Mouse (Mus musculus): ENCODE data around the gene Arid1b. TPM values are rescaled to one million over a fixed set of nuclear protein-coding genes. Genes with fewer than 3 reads are reported as not detected.

Gene Arid1b
- polyA plus RNA-seq, 1 experiment: 99.0 TPM

DNA sequence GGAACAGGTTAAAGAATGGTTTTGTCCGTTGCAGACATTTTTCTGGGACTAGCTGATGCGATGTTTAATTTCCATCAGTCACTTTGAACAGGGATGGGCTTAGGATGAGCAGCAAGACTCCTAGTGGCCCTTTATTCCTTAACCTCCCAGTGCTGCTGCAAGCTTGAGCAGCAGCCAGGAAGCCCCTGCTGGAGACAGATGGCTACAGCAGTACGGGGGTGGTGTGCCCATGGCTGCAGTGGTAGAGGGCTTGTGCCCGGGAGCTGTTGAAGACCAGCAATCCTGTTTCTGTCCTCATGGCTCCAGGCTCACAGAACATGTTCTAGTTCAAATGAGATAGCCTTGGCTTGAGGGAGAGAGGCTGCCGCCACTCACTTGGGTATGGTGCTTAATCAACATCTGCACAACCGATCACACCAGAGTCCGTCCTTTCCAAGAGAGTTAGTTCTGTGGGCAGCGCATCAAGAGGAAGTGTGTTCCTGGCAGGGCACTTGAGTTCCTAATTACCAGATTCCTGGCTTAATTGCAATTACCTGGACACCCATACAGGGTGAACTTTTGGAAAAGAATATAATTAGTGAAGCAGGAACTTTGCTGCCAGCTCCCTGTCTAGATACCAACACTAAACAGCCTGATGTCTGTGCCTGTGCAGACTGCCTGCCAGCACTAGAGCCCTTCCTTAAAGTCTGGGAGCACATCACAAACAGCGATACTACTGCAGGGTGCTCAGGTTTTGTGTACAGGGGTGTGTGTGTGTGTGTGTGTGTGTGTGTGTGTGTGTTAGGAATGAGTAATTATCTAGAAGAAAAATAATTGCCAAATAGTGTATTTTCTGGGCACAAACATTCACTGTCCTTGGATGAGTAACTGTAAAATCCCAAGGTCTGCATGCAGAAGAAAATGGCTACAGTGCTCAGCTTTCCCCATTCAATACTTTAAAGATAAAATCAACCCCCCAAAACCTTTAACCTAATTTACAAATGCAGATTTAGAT is 224.0 kb downstream of the Arid1b start:
- 83% methylated on average over 9 of the region's 9 CpGs for WGBS
- H3K36me3 ChIP-seq (ENCODE audit: control insufficient read depth, insufficient read depth, low read length): no peaks in the 10 kb centered on the region
- H3K4me1 ChIP-seq (replicated peaks; ENCODE audit: control insufficient read depth, insufficient read depth, low read length): peaks cover 29% of the 10 kb centered on the region
- no peaks in the 10 kb centered on the region for H3K27me3 ChIP-seq (ENCODE audit: control insufficient read depth, insufficient read depth, low read length)
- DNase-seq: no peak
- no peak overlapping the region for H3K4me3 ChIP-seq (ENCODE audit: control insufficient read depth, insufficient read depth, low read length)
- TF ChIP-seq POLR2A (IDR thresholded peaks at IDR 0.05; ENCODE audit: control insufficient read depth, extremely low read depth, insufficient read depth, low read length, poor library complexity) (no peak), CTCF (IDR thresholded peaks at IDR 0.05; ENCODE audit: borderline replicate concordance, control insufficient read depth, extremely low read depth, insufficient read depth, low read length, poor library complexity) (0 out of 2 replicates have a peak, but pooled peaks have one; percentile 29)
- H3K27ac ChIP-seq (ENCODE audit: control insufficient read depth, insufficient read depth, low read length): no peak overlapping the region

DNA sequence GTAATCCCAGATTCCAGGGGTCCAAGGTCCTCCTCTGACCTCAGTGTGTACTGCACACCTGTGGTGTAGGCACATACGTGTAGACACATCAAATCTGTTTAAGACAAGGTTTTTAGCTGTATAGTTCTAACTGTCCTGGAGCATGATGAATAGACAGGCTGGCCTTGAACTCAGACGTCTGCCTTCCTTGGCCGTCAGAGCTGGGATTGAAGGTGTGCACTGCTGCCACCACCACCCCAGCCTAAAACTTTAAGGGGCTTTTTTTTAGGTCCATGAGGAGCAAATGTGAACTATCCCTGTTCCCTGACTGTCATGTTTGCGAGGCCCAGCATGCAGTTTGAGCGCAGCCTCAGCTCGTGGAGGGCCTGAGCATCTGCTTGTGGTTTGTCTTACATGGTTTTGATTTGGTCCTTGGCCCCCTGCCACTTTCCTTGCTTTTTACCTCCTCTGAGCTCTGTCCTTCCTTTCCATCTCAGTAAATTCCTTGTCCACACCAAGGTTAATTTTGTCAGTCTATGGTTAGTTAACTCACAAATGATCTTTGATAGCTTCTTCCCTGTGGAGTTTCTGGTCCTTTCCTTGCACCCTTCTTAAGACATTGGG is 224.9 kb downstream of the Arid1b start:
- H3K4me3 ChIP-seq (ENCODE audit: control insufficient read depth, insufficient read depth, low read length): no peak overlapping the region
- H3K36me3 ChIP-seq (ENCODE audit: control insufficient read depth, insufficient read depth, low read length): no peaks in the 10 kb centered on the region
- no peak overlapping the region for H3K27ac ChIP-seq (ENCODE audit: control insufficient read depth, insufficient read depth, low read length)
- WGBS: 52% methylated on average over 6 of the region's 6 CpGs
- no peak for DNase-seq
- H3K4me1 ChIP-seq (replicated peaks; ENCODE audit: control insufficient read depth, insufficient read depth, low read length): peaks cover 27% of the 10 kb centered on the region
- H3K27me3 ChIP-seq (ENCODE audit: control insufficient read depth, insufficient read depth, low read length): no peaks in the 10 kb centered on the region
- TF ChIP-seq POLR2A (IDR thresholded peaks at IDR 0.05; ENCODE audit: control insufficient read depth, extremely low read depth, insufficient read depth, low read length, poor library complexity) (no peak), CTCF (IDR thresholded peaks at IDR 0.05; ENCODE audit: borderline replicate concordance, control insufficient read depth, extremely low read depth, insufficient read depth, low read length, poor library complexity) (no peak)

DNA sequence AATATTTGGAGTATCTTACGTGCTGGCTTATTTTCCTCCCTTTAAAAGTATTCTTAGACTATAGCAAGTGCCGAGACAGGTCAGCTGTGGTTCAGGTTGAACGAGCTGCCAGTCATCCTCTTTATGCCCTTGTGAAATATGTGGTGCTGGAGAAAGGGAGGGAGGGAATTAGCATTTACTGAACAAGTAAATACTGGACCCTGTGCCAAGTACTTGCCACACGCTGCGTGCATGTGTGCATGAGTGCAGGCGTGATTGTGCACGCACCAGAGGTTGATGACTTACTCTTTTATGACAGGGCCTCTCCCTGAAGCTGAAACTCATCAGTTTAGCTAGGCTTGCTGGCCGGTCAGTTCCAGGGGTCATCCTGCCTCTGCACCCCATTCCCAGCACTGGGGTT is 226.9 kb downstream of the Arid1b start:
- Histone ChIP-seq H3K27me3 (ENCODE audit: control insufficient read depth, insufficient read depth, low read length) (no peaks in the 10 kb centered on the region), H3K36me3 (ENCODE audit: control insufficient read depth, insufficient read depth, low read length) (no peaks in the 10 kb centered on the region), H3K4me3 (ENCODE audit: control insufficient read depth, insufficient read depth, low read length) (no peak overlapping the region), H3K27ac (ENCODE audit: control insufficient read depth, insufficient read depth, low read length) (no peak overlapping the region), H3K4me1 (replicated peaks; ENCODE audit: control insufficient read depth, insufficient read depth, low read length) (peaks cover 27% of the 10 kb centered on the region)
- TF ChIP-seq CTCF (IDR thresholded peaks at IDR 0.05; ENCODE audit: borderline replicate concordance, control insufficient read depth, extremely low read depth, insufficient read depth, low read length, poor library complexity) (no peak), POLR2A (IDR thresholded peaks at IDR 0.05; ENCODE audit: control insufficient read depth, extremely low read depth, insufficient read depth, low read length, poor library complexity) (no peak)
- no peak for DNase-seq
- WGBS: 75% methylated on average over 8 of the region's 8 CpGs

DNA sequence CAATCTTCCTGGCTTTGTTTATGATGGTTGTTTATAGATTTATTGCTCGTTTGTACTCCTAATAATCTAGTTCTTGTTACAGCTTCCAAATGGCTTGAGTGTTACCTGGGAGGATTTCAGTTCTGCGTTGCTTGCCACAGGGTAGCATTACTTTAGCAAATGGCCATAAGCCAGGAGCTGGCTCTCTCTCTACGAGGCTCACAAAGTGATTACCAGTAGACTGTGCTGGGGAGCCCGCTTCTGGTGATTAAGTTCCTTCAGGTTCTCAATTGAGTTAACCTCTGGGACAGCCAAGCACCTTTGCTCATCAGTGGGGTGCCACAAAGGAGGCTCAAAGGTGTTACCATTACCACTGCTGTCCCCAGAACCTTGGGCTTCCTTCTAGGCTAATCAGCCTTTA is 227.4 kb downstream of the Arid1b start:
- H3K4me3 ChIP-seq (ENCODE audit: control insufficient read depth, insufficient read depth, low read length): no peak overlapping the region
- H3K36me3 ChIP-seq (ENCODE audit: control insufficient read depth, insufficient read depth, low read length): no peaks in the 10 kb centered on the region
- no peak for DNase-seq
- no peaks in the 10 kb centered on the region for H3K27me3 ChIP-seq (ENCODE audit: control insufficient read depth, insufficient read depth, low read length)
- WGBS: 86% methylated on average over 4 of the region's 4 CpGs
- TF ChIP-seq CTCF (IDR thresholded peaks at IDR 0.05; ENCODE audit: borderline replicate concordance, control insufficient read depth, extremely low read depth, insufficient read depth, low read length, poor library complexity): no peak
- peaks cover 27% of the 10 kb centered on the region for H3K4me1 ChIP-seq (replicated peaks; ENCODE audit: control insufficient read depth, insufficient read depth, low read length)
- H3K27ac ChIP-seq (ENCODE audit: control insufficient read depth, insufficient read depth, low read length): no peak overlapping the region

DNA sequence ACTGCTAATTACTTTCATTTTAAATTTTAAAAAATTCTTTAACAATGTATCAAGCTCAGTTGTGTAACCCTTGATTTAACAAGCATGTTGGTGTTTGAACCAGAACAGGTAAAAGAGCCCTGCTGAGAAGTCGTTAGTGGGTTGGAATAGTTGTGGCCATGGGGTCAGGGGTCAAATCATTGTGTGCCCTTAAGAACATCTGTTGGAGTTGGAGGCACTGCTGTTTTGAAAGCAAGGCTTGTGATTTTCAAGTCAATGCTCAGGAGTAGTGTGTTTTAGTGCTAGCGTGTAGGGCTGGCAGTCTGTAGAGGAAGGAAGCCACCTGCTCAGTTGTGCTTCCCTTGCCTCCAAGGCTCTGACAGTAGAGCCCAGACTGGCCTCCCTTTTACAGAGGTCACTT is 228.7 kb downstream of the Arid1b start:
- WGBS: 5% methylated on average over 2 of the region's 2 CpGs
- Histone ChIP-seq H3K4me3 (ENCODE audit: control insufficient read depth, insufficient read depth, low read length) (no peak overlapping the region), H3K27ac (ENCODE audit: control insufficient read depth, insufficient read depth, low read length) (no peak overlapping the region), H3K36me3 (ENCODE audit: control insufficient read depth, insufficient read depth, low read length) (no peaks in the 10 kb centered on the region), H3K4me1 (replicated peaks; ENCODE audit: control insufficient read depth, insufficient read depth, low read length) (peaks cover 20% of the 10 kb centered on the region), H3K27me3 (ENCODE audit: control insufficient read depth, insufficient read depth, low read length) (no peaks in the 10 kb centered on the region)
- DNase-seq: no peak
- TF ChIP-seq CTCF (IDR thresholded peaks at IDR 0.05; ENCODE audit: borderline replicate concordance, control insufficient read depth, extremely low read depth, insufficient read depth, low read length, poor library complexity) (no peak), POLR2A (IDR thresholded peaks at IDR 0.05; ENCODE audit: control insufficient read depth, extremely low read depth, insufficient read depth, low read length, poor library complexity) (no peak)

DNA sequence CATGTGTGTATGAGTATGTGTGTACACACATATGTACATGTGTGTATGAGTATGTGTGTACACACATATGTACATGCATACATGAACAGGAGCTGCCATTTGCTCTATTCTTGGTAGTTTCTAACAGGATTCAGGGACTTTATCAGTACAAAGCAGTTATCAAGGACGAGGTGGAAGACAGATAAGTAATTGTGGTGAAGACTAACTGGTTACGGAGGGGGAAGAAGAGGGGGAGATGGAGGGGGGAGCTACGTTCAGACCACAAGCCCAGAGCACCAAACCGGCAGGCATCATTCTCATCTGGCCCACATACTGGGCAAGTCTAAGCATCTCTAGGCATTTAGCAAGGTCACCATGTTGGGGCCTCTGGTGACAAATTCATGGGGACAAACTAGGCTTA is 230.8 kb downstream of the Arid1b start:
- no peak for DNase-seq
- Histone ChIP-seq H3K4me3 (ENCODE audit: control insufficient read depth, insufficient read depth, low read length) (no peak overlapping the region), H3K27ac (ENCODE audit: control insufficient read depth, insufficient read depth, low read length) (no peak overlapping the region), H3K36me3 (ENCODE audit: control insufficient read depth, insufficient read depth, low read length) (no peaks in the 10 kb centered on the region), H3K27me3 (ENCODE audit: control insufficient read depth, insufficient read depth, low read length) (no peaks in the 10 kb centered on the region), H3K4me1 (replicated peaks; ENCODE audit: control insufficient read depth, insufficient read depth, low read length) (peaks cover 14% of the 10 kb centered on the region)
- TF ChIP-seq CTCF (IDR thresholded peaks at IDR 0.05; ENCODE audit: borderline replicate concordance, control insufficient read depth, extremely low read depth, insufficient read depth, low read length, poor library complexity): no peak
- TF ChIP-seq POLR2A (IDR thresholded peaks at IDR 0.05; ENCODE audit: control insufficient read depth, extremely low read depth, insufficient read depth, low read length, poor library complexity): no peak
- WGBS: 37% methylated on average over 4 of the region's 4 CpGs
